Mouse (Mus musculus) limb, embryonic 12.5 days (tissue): ENCODE results near the gene Dnajc4. TPM values are rescaled to one million over a fixed set of nuclear protein-coding genes. Genes with fewer than 3 reads are reported as not detected.

Experiments
- ATAC-seq: fragments of 200-750 bp; cut with Nextera tagmentation; 2 replicates; pipeline ENCODE4 v1.8.0; 2017; ENCODE audit warnings: low read depth, moderate TSS enrichment; ENCODE audit not compliant: insufficient number of reproducible peaks, insufficient read depth, low FRiP score, low TSS enrichment
- H3K27ac ChIP-seq: fragments of 300-500 bp; sonication (generic); 2 replicates; pipeline ENCODE4 v1.5.1; 2016; ENCODE audit warnings: mild to moderate bottlenecking, moderate library complexity
- H3K27me3 ChIP-seq: fragments of 300-500 bp; sonication (generic); 2 replicates; pipeline ENCODE4 v1.6.1; 2016; ENCODE audit warnings: mild to moderate bottlenecking, moderate library complexity
- H3K36me3 ChIP-seq: fragments of 300-500 bp; sonication (generic); 2 replicates; pipeline ENCODE4 v1.6.1; 2016; ENCODE audit warnings: mild to moderate bottlenecking, moderate library complexity
- H3K4me1 ChIP-seq: fragments of 300-500 bp; sonication (generic); replicated peaks from 2 replicates; pipeline ENCODE4 v1.6.1; 2016
- H3K4me2 ChIP-seq: fragments of 300-500 bp; sonication (generic); 2 replicates; pipeline ENCODE4 v1.6.1; 2016; ENCODE audit warnings: mild to moderate bottlenecking, moderate library complexity
- H3K4me3 ChIP-seq: fragments of 300-500 bp; sonication (generic); replicated peaks from 2 replicates; pipeline ENCODE4 v1.5.1; 2016; ENCODE audit warnings: mild to moderate bottlenecking
- H3K9ac ChIP-seq: fragments of 300-500 bp; sonication (generic); replicated peaks from 2 replicates; pipeline ENCODE4 v1.6.1; 2016; ENCODE audit warnings: mild to moderate bottlenecking, moderate library complexity
- H3K9me3 ChIP-seq: fragments of 300-500 bp; sonication (generic); 2 replicates; pipeline ENCODE4 v1.6.1; 2016; ENCODE audit warnings: mild to moderate bottlenecking, moderate library complexity
- WGBS: fragments of 180-500 bp; shearing (Covaris S2); methylation state at CpG from one replicate; pipeline ENCODE4 v1.1.7; 2016; 5-methylcytosine and 5-hydroxymethylcytosine counted together
- polyA plus RNA-seq: library from polyadenylated mRNA; unstranded; fragments of >200 nt; fragmentation: Nextera tagmentation; extraction: Ambion mirVana; gene quantifications from 2 replicates; pipeline ENCODE4 v1.2.1, GENCODE M21; 2016

The Dnajc4 gene
- polyA plus RNA-seq, 1 experiment from 2014 or later = 21.2 TPM

DNA sequence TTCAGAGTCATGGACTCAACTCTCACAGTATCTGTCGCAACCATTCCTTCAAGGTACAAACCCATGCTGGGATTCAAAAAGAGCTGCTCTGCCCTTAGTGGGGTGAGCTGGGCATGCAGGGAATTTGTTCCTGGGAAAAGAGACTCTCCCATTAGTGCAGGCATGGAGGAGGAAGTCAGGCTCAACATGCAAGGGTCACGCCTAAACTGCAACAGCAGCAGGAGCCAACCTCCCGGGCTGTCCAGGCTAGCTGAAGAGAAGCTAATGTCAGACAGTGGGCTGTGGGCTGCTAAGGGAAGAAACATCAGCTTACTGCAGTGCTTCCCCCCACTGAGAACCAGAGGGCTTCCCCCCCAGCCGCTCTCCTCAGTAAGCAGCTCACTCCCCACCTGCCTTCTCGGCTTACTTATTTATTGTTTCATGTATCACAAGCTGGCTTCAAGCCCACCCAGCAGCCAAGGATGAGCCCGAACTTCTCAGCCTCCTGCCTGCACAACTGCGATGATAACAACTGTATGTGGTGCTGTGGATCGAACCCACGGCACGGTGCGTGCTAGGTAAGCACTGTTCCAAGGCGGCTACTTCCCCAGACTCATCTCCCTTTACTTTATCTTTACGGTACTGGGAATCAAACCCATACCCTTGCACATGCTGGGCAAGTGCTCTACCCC lies 20.0 kb downstream of the Dnajc4 start:
- no peak for ATAC-seq
- no peaks in the 10 kb centered on the region for H3K9me3 ChIP-seq
- H3K9ac ChIP-seq = peak overlapping the region; percentile 14; the same call in 1 of the 2 replicates
- H3K4me1 ChIP-seq = peaks cover 66% of the 10 kb centered on the region
- no peak overlapping the region for H3K4me3 ChIP-seq
- H3K27me3 ChIP-seq = peaks cover 10% of the 10 kb centered on the region
- peaks cover 10% of the 10 kb centered on the region for H3K36me3 ChIP-seq
- H3K4me2 ChIP-seq = no peak overlapping the region
- H3K27ac ChIP-seq = no peak overlapping the region
- WGBS = 79% methylated on average over 13 of the region's 13 CpGs

DNA sequence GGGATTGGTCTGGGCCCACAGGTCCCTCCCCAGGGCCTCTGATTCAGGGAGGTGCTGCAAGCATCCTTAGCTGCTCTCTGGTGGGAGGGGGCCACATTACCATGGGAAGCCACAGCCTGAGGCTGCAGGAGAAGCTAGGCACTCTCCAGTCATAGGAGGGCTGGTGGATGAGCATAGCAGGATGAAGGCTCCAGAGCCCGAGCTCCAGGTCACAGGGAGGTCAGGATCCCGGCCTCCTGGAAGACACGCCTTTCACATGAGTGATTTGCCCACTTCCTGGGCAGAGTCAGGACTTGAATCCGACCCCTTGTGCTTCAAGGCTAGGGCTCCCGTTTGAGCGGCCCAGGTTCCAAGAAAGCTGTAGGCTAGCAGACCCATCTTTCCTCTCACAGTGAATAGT lies 20.7 kb downstream of the Dnajc4 start:
- H3K4me1 ChIP-seq = peaks cover 61% of the 10 kb centered on the region
- no peak overlapping the region for H3K27ac ChIP-seq
- no peak overlapping the region for H3K4me3 ChIP-seq
- 21% methylated on average over 6 of the region's 6 CpGs for WGBS
- no peaks in the 10 kb centered on the region for H3K9me3 ChIP-seq
- H3K36me3 ChIP-seq = peaks cover 9% of the 10 kb centered on the region
- H3K4me2 ChIP-seq = no peak overlapping the region; the same call in 1 of the 2 replicates
- ATAC-seq = no peak
- H3K9ac ChIP-seq = 0 out of 2 replicates have a peak overlapping the region, but pooled peaks have one; percentile 14
- H3K27me3 ChIP-seq = peaks cover 10% of the 10 kb centered on the region

DNA sequence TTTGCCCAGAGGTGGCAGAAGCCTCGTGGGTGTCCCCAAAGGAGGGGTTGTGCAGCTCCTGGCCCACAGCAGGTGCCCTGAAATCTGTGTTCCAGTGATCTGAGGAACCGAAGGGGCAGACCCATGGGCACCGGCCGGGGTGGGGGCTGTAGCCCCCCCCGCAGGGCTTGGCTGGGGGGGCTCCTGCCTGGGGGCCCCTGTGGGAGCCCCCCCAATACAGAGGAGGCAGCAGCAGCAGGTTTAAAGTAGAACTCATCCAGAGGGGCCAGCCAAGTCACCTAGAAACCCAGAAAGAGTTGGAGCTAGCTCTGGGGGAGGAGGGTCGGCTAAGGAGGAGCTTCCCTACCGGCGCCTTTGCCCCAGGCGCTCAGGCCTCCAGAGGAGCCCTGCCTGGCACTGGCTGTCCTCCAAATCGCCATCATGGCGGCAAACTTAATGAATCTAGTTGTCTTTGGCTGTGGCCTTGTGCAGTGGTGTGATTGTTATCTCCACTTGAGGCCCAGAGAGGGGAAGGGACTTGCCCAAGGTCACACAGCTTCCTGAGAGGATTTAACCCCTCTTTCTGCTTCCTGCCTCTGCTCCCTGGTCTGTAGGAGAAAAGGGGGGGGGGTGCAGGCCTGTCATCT lies 21.8 kb downstream of the Dnajc4 start:
- H3K4me1 ChIP-seq = peaks cover 52% of the 10 kb centered on the region
- H3K9ac ChIP-seq = peak overlapping the region; percentile 67; the same call in 1 of the 2 replicates
- H3K36me3 ChIP-seq = peaks cover 16% of the 10 kb centered on the region
- H3K27me3 ChIP-seq = peaks cover 10% of the 10 kb centered on the region
- no peak for ATAC-seq
- H3K4me2 ChIP-seq = peak overlapping the region; percentile 65
- 23% methylated on average over 11 of the region's 11 CpGs for WGBS
- no peaks in the 10 kb centered on the region for H3K9me3 ChIP-seq
- 0 out of 2 replicates have a peak overlapping the region, but pooled peaks have one; percentile 35 for H3K27ac ChIP-seq
- H3K4me3 ChIP-seq = peak overlapping the region; percentile 64

DNA sequence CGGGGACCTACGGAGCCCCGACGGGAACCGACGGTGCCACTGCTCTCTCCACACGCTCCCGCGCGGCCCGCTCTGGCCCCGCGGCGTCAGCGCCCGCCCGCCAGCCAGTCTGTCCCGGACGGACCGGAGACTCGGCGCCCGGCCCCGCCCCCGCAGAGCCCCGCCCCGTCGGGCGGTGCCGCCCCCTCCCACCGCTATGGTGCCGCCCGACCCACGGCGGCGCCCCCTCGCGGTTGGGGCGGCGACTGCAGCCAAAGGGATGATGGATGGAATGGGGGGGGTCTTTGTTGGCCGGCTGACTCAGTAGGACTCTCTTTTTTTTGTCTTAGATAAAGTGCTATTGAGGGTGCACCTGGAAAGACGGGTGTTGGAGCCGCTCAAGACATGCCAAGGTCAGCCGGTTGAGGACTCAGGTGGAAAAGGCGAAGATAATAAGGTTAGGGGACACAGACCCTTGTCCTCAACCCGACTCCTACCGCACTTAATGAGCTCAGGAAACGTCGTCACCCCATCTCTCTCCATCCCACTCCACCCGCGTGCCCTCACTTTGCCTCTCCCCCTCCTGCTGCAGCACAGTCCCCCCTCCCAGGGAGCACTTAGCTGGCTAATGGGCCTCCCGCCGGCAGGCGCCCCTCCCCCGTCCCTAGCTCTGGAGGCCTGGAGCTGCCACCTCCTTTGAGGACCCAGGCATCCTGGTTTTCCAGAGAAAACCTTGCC lies 22.5 kb downstream of the Dnajc4 start:
- H3K9me3 ChIP-seq = no peaks in the 10 kb centered on the region
- ATAC-seq = peak; percentile 15; the same call in 1 of the 2 replicates
- H3K4me1 ChIP-seq = peaks cover 52% of the 10 kb centered on the region
- H3K36me3 ChIP-seq = peaks cover 23% of the 10 kb centered on the region
- peak overlapping the region; percentile 67 for H3K9ac ChIP-seq
- no peak overlapping the region for H3K27ac ChIP-seq
- peak overlapping the region; percentile 65 for H3K4me2 ChIP-seq
- WGBS = under 1% methylated on average over 55 of the region's 55 CpGs
- H3K4me3 ChIP-seq = peak overlapping the region; percentile 64
- peaks cover 10% of the 10 kb centered on the region for H3K27me3 ChIP-seq

DNA sequence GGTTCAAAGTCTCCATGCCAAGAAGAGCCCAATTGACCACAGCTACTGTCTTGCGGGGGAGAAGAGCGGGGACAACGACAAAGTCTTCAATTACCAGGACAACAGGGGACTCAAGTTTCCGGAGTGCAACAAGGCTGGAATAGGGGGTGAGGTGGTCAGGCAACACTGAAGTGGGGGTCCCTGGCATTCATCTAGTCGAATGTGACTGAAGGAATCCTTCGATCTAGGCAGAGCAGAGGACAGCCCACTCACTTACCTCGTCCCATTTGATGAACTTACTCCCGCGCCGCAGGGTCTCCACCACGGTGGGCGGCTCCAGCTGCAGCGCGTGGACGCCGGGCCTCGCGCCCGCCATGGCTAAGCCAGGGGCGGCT lies 23.1 kb downstream of the Dnajc4 start:
- Histone ChIP-seq H3K9ac (peak overlapping the region; percentile 67), H3K4me2 (peak overlapping the region; percentile 65), H3K4me3 (peak overlapping the region; percentile 64), H3K4me1 (peaks cover 52% of the 10 kb centered on the region), H3K36me3 (peaks cover 29% of the 10 kb centered on the region), H3K27ac (no peak overlapping the region), H3K9me3 (no peaks in the 10 kb centered on the region), H3K27me3 (peaks cover 10% of the 10 kb centered on the region)
- under 1% methylated on average over 20 of the region's 20 CpGs for WGBS
- ATAC-seq = no peak; the same call in 1 of the 2 replicates

DNA sequence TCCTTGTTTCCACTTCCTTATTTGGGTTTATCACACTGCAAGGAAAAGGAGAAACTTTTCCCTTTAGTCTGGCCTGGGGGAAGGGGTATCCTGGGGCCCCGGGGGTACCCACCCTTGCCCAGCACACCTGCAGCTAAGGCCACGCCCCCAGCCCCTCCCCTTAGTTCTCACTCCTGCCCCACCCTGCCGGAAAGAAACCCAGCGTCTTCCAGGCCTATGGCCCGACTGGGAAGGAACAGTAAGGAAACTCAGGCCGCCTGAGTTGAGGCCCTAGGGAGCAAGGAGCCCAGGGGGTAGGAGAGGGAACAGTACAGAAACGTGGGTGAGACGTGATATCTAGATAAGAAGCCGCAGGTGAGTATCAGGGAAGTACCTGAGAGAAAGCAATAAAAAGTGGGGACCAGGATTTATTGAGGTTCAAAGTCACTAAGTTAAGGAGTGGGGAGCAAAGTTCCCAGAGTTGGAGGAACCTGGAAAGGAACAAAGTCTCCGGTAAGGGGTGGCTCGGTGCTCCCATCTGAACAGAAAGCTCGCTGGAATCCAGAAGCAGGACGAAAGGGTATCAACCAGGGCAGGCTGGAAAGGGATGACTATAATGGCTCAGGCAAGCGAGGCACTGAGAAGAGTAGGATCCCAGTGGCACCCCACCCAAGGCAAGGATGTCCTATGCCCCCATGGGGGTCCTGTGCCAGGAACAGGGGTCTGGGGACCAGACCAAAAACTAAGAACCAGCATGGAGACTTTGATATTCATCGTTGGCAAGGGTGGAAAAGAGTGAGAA lies 23.7 kb downstream of the Dnajc4 start:
- no peak overlapping the region for H3K27ac ChIP-seq
- peak overlapping the region; percentile 64 for H3K4me3 ChIP-seq

DNA sequence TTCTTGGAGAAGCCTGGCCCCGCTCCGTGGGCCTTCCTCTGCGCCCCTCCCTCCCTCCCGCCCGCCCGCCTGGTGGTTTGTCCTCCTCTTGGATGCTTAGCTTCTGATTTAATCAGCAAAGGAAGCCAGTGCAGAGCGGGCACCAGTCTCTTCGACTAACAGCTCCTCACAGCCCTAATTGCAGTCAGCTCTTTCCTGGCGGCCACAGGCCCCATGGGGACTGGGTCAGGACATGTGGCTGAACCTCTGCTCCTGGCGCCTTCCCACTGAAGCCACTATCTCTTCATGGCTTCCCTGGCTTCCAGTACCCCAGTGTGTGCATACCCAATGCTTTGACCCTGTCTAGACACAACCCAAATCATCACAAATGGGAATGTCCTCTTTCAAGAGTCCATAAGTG lies 35.9 kb downstream of the Dnajc4 start:
- no peak for ATAC-seq
- H3K4me3 ChIP-seq = no peak overlapping the region
- no peak overlapping the region for H3K27ac ChIP-seq
- peaks cover 11% of the 10 kb centered on the region for H3K4me1 ChIP-seq
- H3K27me3 ChIP-seq = no peaks in the 10 kb centered on the region
- H3K36me3 ChIP-seq = peaks cover 75% of the 10 kb centered on the region
- no peak overlapping the region for H3K9ac ChIP-seq
- WGBS = 77% methylated on average over 10 of the region's 10 CpGs
- H3K4me2 ChIP-seq = no peak overlapping the region
- H3K9me3 ChIP-seq = no peaks in the 10 kb centered on the region

More for the DNA sequence above, 23.7 kb downstream of the Dnajc4 start:
- H3K27me3 ChIP-seq = peaks cover 10% of the 10 kb centered on the region
- peak overlapping the region; percentile 67 for H3K9ac ChIP-seq
- WGBS = 11% methylated on average over 15 of the region's 15 CpGs
- no peak for ATAC-seq
- peaks cover 34% of the 10 kb centered on the region for H3K36me3 ChIP-seq
- H3K4me1 ChIP-seq = peaks cover 47% of the 10 kb centered on the region
- peak overlapping the region; percentile 65 for H3K4me2 ChIP-seq
- H3K9me3 ChIP-seq = no peaks in the 10 kb centered on the region

DNA sequence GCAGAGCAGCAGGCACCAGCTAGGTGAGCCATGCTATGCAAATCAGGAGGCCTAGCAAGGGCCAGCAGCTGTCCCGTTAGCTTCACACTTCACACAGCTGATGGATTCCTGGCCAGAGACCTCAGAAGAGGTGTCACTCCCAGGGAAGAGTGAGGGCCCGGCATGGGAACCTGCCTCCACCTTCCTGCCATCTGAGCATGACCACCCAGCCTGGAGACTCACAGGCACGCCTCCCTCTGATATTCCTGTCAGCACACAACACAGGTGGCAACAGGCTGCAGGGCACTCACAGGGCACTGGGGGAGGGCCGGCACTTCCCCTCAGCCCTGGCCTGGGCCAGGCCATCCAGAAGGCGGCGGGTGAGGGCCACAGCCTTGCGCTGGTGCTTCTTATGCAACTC lies 36.9 kb downstream of the Dnajc4 start:
- Histone ChIP-seq H3K27me3 (no peaks in the 10 kb centered on the region), H3K4me2 (no peak overlapping the region), H3K4me1 (peaks cover 11% of the 10 kb centered on the region), H3K36me3 (peaks cover 70% of the 10 kb centered on the region), H3K27ac (no peak overlapping the region), H3K9ac (no peak overlapping the region), H3K9me3 (no peaks in the 10 kb centered on the region), H3K4me3 (no peak overlapping the region)
- ATAC-seq = no peak
- 73% methylated on average over 7 of the region's 7 CpGs for WGBS

DNA sequence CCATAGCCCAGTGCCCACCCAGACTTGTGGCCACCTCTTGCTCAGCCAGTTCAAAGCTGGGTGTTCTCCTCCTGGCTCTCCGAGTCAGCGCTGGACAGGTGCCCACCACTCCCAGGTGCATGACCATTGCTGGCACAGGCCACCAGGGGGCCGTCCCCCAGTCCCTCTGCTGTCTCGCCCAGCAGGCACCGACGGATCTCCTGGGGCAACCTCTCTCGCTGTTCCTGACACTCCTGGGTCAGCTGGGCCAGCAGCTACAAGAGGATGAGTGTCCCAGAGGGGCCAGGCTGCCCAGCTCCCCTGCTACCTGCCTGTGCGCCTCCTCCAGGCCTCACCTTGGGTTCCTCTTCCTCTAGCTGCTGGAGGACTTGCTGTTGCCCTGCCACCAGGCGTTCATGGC lies 38.3 kb downstream of the Dnajc4 start:
- no peak for ATAC-seq
- H3K36me3 ChIP-seq = peaks cover 56% of the 10 kb centered on the region
- WGBS = 54% methylated on average over 9 of the region's 9 CpGs
- H3K27me3 ChIP-seq = no peaks in the 10 kb centered on the region
- no peaks in the 10 kb centered on the region for H3K9me3 ChIP-seq
- H3K4me3 ChIP-seq = no peak overlapping the region
- H3K4me2 ChIP-seq = no peak overlapping the region
- peaks cover 19% of the 10 kb centered on the region for H3K4me1 ChIP-seq
- no peak overlapping the region for H3K9ac ChIP-seq
- no peak overlapping the region for H3K27ac ChIP-seq

DNA sequence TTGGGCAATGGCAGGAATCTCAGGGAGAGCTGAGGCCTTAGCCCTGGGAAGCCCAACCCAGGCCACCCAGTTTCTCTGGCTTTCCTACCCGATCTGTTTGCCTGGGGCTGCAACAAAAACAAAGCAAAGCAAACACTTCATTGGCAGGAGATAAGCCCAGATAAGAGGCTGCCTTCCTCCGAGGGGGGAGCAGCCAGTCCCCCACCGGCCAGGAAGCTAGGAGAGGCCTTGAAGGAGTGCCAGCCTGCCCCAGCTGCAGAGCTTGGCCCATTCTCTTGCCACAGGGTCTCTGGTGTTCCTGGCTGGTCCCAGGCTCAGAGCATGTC lies 39.7 kb downstream of the Dnajc4 start:
- H3K36me3 ChIP-seq = peaks cover 42% of the 10 kb centered on the region
- H3K4me3 ChIP-seq = peak overlapping the region; percentile 63
- H3K27ac ChIP-seq = peak overlapping the region; percentile 97
- H3K4me2 ChIP-seq = peak overlapping the region; percentile 96
- ATAC-seq = no peak
- no peaks in the 10 kb centered on the region for H3K27me3 ChIP-seq
- peaks cover 19% of the 10 kb centered on the region for H3K4me1 ChIP-seq
- no peaks in the 10 kb centered on the region for H3K9me3 ChIP-seq
- 12% methylated on average over 3 of the region's 3 CpGs for WGBS
- 0 out of 2 replicates have a peak overlapping the region, but pooled peaks have one; percentile 78 for H3K9ac ChIP-seq
